Mouse (Mus musculus): ENCODE measurements around the gene Scamp1.

DNA sequence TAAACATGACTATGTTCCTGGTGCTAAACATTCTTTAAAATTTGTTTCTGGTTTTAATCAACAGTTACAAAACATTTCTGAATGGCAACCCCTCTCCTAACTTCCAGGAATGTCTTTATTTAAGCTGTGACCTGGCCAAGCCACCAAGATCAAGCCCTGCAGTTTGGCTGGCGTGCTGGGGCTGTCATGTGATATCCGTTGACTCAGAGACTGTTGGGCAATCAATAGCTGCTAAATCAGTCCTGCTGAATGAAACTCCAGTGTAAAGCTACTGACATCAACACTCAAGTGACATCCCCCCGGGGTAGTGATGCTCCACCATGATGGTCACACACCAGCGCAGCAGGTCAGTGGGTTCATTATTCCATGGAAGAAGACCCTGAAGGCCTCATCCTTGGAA is 12.7 kb upstream of the Scamp1 start:
- TF ChIP-seq GATA1 (IDR thresholded peaks at IDR 0.05; ENCODE audit: borderline replicate concordance, low read length): no peak
- no peak for TF ChIP-seq FLI1 (IDR thresholded peaks at IDR 0.05; ENCODE audit: low read length)
